Mouse (Mus musculus): ENCODE measurements at regions not wholly inside any gene's neighbourhood (a gene's known extent, or its start where the extent isn't known, plus 50 kb on each side); places are given as distances from the start of the nearest gene placed in this dataset.

- DNase-seq (ENCODE audit: low spot score), result no peak
Observed at GRCm38 (mm10) chr9:78881307-78881790, 266.0 kb downstream of the Cd109 start.

DNA sequence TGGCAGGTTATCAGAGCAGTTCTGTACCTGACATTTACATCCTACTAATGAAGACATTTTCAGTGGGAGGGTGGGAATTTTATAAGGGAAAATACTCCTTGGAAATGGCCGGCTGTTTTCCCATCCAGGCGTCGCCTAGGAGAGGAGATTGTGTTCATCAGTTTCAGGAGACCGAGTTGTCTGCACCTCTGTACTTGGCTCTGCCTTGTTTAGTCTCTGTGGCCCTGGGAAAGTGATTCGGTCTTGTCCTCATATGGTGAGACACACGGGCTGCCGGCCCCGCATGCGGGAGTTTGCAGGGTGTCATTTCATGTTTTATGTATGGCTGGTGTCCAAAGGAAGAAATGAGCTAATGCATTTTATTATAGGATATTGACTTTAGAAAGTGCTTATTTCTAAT lies 287.9 kb downstream of the Cd109 start:
- no peak for DNase-seq (ENCODE audit: low spot score)

- DNase-seq (ENCODE audit: low spot score), result no peak
Observed at GRCm38 (mm10) chr9:78917336-78917735, 302.0 kb downstream of the Cd109 start.

DNA sequence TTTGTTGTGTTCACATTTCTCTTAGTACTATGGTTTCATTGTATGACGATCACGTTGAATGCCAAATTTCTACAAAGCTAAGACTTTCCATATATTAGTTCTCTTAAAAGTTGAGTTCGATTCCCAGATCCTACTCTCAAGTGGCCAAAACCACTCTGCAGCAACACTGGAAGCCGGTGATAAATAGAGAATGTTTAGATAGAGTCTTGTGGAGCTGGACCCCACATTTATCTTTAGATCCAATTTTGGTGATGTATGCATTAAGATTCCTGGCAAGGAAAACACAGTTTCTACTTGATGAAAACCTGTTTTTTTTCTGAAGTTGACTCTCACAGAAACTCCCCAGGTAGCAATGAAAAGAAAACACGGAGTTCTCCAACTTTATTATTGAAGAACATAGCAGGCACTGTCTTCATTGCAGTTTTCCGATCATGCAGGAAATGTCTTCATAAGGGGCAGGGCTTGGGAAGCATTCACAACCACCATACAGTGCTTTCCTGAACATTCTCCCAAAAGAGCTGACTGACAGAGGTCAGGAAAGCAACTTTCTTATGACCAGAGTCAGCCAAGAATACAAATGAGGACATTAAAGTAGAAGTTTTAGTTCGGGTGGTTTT lies 310.7 kb downstream of the Cd109 start:
- DNase-seq (ENCODE audit: low spot score), result no peak

- DNase-seq (ENCODE audit: low spot score), result no peak
Observed at GRCm38 (mm10) chr9:78941648-78942047, 326.3 kb downstream of the Cd109 start.

DNA sequence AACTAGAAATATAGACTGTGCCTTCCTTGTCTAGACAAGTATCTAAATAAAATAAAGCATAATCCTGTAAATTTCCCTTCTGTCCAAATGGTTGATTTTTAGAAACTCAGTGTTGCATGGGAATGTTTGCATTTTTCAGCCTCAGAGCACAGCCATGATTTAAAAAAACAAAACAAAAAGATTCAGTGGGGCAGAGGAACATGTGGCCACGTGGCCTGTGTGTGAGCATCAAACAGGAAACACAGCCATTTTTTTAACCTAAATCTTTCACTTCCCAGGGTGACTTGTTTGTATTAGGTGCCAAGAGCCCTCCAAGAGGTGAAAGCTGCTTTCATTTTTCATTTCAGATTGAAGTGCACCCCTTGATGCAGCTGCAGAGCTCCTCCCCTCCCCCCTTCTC lies 349.5 kb downstream of the Cd109 start:
- no peak for DNase-seq (ENCODE audit: low spot score)

GRCm38 (mm10) chr9:78965226-78965950 lies 350.0 kb downstream of the Cd109 start:
- DNase-seq (ENCODE audit: low spot score), result no peak

DNA sequence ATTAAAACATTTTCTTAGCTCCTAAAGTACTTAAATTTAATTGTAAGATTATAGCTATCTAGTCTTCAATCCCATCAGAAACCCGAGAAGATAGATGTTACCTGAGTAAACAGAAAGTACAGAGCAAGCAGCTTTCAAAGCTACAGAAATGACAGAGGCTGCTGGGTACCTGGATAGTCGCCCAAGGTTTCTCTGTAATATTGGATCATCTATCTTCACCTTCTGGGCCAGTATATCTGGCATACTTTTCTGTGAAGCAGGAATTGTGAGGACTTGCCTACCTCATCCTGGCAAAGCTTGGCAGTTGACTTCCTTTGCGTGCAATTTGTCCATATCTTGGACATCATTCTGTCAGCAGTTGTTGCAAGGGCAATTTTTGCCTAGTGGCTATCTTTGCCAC lies 356.4 kb downstream of the Cd109 start:
- DNase-seq (ENCODE audit: low spot score), result no peak

DNA sequence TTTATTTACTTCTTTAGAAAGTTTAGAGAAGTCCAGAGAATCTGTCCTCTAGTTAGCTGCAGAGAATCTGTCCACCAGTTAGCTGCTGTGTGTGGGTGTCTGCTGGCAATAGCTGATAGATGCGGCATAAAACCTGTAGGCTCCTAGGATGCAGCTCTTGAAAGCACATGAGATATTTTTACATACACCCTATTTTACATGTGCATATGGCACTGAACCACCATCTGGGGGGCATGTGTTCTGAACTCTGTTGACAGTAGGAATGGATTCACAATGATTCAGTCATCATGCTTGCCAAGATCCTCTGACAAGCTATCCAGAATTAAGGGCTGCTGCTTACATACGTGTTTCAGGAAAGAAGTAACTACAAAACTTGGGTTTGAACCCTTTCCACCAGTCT lies 368.4 kb downstream of the Cd109 start:
- DNase-seq (ENCODE audit: low spot score), result no peak

DNA sequence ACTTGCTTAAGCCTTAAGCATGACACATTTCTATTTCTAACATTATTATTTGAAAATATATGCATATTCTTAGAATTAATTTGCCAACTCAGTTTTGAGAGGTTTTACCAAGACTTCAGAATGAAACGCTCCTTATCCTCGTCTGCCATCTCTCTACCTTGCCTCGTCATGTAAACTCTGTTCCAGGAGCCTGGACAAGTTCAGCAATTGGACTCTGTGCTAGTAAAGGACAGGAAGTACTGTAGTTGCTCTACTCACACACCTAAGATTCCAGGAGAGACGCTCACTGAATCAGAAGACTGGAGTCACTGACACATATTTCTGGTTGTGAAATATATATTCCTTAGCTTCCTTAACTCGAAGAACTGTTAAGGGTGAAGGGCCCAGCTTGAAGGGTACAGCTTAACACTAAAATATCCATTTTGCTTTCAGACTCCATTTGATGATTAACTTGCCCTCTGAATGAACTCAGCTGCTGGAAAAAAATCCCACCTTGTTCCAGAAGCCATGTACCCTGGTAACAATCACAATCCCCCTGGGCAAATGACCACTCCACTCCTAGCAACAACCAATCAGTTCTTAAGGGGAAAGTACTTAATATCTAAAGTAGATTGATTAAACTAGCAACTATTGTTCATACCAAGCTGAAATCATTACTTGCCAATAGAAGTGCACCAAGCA lies 370.0 kb downstream of the Cd109 start:
- no peak for DNase-seq (ENCODE audit: low spot score)

DNA sequence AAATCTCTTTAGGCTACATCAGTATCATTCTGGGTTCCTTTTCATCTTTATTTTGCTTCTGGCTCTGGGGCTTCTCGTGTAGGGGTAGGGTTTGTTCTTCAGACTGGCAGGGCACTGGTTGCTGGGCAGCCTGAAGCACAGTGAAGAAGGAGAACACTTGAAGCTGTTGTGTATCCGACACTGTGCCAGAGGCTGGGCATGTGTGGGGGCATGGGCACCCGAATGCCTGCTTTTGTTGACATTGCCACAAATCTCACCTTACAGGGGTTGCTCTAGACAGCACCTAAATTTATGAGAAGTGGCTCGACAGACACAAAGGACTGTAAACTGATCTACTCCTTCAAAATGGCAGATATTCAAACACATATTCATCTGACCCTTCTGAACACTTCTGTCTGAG lies 376.0 kb downstream of the Cd109 start:
- DNase-seq (ENCODE audit: low spot score), result no peak

DNA sequence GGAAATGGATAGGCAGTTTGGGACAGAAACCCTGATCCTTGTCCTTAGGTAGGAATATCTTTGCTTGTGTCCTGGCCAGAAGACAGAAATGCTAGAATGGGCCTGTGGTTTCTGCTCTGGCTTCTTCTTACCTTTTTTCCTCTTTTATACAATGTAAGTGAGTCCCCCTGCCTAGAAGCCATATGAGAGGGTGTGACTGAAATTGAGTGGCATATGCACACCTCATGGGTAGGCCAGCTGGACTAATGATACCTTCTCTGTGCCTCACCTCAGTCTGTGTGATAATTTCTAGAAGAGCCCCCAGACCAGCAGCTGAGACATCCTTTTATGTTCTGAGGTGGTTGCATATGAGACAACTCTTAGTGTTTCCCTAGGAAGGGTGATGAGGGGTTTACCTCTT lies 385.7 kb downstream of the Cd109 start:
- DNase-seq (ENCODE audit: low spot score), result no peak

- DNase-seq (ENCODE audit: low spot score), result no peak
Observed at GRCm38 (mm10) chr9:79001930-79002329, 386.6 kb downstream of the Cd109 start.

- DNase-seq (ENCODE audit: low spot score), result no peak
Observed at GRCm38 (mm10) chr9:79004296-79004980, 389.1 kb downstream of the Cd109 start.

- DNase-seq (ENCODE audit: low spot score), result no peak
Observed at GRCm38 (mm10) chr9:79022291-79022690, 406.9 kb downstream of the Cd109 start.

DNA sequence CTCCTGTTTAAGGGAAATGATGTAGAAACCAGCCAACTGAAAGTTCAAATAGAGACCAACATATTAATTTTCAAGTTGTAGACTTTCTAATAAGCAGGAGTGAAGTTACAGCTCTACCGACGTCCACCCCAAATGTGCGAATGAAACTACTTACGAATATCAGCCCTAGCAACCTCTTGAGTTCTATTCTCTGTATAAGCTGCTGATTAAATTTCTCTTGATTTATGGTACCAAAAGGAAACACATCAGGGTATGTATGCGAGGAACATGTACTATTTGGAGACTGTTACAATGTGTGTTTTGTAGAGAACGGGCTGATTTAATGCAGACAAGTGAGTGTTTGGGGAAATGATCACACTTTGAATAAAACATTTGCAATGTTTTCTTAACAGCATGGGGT lies 412.9 kb downstream of the Cd109 start:
- no peak for DNase-seq (ENCODE audit: low spot score)

- no peak for DNase-seq (ENCODE audit: low spot score)
Observed at GRCm38 (mm10) chr9:79029456-79029855, 414.1 kb downstream of the Cd109 start.

GRCm38 (mm10) chr9:79035677-79036076 lies 420.3 kb downstream of the Cd109 start:
- DNase-seq (ENCODE audit: low spot score), result no peak

GRCm38 (mm10) chr9:79037054-79037453 lies 421.7 kb downstream of the Cd109 start:
- no peak for DNase-seq (ENCODE audit: low spot score)

GRCm38 (mm10) chr9:79038971-79039370 lies 423.6 kb downstream of the Cd109 start:
- DNase-seq (ENCODE audit: low spot score), result no peak

DNA sequence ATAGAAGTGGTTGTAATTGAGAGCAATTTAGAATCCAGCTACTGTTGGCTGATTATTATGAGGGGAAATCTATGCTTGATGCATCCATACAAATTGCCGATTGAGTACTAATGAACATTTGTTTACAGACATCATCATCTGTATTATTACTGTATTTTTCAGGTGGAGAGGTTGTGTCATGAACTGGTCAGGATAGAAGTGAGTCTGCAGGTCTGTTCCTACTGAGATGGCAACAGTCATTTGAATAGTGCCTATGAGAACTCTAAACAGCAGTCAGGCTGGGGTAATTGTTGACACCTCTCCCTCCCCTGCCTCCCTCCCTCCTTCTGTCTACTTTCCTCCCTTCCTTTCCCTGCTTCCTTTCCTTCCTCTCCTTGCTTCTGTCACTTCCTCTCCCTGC lies 429.0 kb downstream of the Cd109 start:
- DNase-seq (ENCODE audit: low spot score), result no peak

- no peak for DNase-seq (ENCODE audit: low spot score)
Observed at GRCm38 (mm10) chr9:79045314-79045713, 430.0 kb downstream of the Cd109 start.

Data from thymus, postnatal 0 days (tissue).